Mouse (Mus musculus): ENCODE results near the gene Letm1.

Letm1 gene

DNA sequence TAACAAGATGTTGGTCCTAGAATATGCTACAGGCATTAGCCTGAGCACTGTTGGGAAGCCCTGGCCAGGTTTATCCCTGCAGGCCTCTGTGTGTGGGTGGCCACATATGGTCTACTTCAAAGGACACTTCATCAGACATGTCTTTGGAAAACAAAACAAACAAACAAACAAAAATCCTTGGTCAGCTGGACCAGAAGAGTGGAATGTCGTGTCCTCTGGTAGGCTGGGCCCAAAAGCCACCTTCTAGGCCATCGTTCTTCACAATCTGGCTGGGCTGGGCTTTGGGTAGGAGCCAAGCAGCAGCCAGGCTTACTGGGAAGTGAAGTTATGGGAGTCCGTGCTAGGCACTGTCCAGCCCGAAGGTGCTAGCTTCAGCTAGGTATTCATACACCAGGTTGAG is 75.5 kb downstream of the Letm1 start:
- DNase-seq (ENCODE audit: low read depth, low spot score), result no peak

DNA sequence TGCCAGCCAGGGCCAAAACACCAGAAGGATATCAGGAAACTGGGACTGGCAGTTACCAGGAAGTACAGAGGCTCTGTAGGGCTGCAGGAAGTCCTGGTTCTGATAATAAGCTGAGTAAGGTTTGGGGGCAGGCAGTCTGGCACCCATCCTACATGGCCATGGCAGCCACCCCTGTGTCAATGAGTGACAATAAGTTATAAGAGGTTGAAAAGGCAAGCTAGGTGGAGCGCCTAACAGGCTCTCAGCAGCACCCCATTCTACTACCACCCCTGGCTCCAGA is 76.3 kb downstream of the Letm1 start:
- no peak for DNase-seq (ENCODE audit: low read depth, low spot score)

DNA sequence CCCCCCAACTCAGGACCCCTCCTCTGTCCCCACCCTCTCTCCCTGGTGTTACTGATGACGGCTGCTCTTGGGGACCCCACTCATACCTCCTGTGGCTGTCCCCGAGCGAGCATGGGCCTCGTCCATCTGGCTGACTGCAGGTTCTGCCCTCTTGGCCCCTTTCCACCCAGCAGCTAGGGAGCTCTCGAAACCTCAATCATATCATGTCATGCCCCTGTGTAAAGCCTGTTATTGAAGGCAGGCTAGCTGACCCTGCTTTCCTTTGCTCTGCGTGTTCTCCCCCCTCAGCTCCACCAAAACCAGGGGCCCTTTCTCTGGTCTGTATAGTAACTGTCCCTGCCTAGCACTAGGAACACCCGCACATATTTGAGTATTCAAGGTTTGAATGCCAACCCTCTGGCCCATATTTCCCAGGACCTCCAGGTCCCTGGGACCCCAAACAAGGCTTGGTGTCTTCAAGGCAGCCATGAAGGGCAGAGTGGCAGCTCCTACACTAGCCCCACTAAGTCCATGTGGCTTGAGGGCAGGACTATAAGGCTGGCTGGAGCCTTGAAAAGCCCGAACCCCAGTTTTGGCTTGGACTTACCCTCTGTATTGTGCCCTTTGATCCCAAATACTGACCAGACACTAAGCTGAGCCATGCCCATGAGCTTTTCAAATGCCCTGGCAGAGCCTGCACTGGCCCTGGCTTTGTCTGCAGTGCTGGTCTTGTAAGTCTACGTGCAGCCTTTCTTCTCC is 76.8 kb downstream of the Letm1 start:
- DNase-seq (ENCODE audit: low read depth, low spot score), result no peak

DNA sequence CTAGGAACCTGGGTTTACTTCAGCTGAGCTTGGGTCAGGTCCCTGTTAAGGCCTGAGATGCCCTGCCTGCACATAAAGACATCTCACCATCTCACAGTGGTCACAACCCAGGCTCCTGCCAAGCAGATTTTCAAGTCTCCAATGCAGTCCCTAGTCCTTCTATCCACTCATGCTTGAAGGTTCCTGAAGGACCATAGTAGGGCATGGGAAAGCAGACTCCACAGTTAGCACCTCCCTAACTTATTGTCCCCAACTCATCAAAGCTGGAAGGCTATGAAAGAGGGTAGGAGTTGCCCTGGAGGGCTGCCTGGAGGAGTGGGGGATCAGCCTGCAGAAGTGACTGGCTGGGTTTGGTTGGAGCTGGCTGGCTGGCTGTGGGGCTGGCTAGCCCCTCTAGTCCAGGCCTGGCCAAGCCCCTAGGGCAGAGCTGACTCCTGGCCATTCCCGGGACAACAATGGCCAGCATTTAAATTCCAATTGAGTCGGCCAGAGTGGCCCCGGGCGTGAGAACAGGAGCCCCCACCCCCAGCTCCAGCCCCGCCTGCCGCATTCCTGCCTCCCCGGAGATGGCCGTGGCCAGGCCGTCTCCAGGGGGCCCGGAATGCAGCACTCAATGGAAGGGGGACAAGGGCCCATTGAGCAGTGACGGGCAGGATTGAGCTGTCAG is 77.5 kb downstream of the Letm1 start:
- DNase-seq (ENCODE audit: low read depth, low spot score), result no peak

DNA sequence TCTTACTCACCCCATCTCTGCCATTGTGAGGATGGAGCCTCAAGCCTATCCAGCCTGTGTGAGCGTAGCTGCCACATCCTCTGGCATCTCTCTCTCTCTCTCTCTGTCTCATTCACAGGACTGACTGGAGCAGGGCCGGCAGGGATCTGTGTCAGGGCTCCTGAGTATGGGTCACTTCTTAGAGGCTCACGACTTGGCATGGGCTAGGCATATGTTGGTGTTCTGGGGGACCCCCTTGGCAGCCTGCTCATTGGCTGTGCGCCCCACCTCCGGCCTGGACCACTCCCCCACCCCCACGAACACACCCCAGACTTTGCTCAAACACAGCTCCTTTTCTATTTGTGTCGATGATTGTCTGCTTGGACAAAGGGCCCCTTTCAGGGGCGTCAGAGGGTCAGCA is 78.6 kb downstream of the Letm1 start:
- no peak for DNase-seq (ENCODE audit: low read depth, low spot score)

DNA sequence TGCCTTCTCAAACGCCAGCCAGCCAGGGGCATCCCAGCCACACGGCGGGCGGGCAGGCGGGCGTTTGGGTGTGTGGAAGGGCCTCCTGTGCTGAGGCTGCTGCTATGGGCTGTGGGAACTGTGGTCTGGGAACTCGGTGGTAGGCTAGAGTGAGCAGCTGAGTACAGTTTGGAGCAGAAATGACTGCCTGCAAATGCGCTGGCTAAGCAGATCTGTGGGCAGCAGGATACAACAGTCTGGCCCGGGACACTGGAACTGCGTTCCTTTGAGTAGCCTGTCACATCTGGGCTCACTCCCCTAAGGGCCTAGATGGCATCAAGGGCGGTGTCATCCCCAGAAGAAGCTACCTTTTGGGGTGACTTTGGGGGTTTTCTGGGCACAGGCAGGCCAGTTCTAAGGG is 80.8 kb downstream of the Letm1 start:
- DNase-seq (ENCODE audit: low read depth, low spot score), result no peak

DNA sequence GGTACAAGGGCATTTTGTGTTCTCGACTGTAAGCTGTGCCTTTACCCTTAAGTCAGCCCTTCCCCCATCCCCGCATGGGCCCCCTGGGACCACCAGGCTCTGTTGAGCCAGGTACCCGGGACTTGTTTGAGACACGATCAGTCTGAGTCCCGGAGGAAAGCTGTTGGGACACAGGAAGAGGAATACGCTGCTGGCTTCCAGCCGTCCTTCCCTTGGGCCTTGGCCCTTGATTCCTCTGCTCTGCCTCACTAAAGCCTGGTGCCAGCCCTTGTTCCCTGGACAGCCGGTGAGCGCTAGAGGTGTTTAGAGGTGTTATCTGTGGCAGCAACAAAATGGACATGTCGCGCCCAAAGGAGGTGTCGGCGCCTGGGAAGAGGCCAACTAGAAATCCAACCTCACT is 82.6 kb downstream of the Letm1 start:
- no peak for DNase-seq (ENCODE audit: low read depth, low spot score)

DNA sequence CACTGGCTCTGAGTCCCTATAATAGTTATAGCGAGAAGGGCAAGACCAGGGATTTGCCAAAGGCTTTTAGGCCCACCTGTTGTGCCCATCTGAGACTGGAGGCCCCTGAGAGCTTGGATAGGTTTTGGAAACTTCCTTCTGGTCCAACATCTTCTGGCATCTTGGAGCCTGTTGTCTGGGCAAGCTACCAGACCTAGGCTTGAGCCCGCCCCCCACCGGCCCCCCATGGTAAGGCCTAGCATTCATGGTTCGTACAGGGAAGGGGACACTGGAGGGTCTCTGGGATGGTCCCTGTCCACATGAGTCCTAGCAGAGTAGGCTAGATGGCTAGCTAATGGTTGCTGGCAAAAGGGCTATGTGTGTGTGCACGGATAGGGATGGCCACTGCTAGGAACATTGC is 83.9 kb downstream of the Letm1 start:
- DNase-seq (ENCODE audit: low read depth, low spot score), result no peak

DNA sequence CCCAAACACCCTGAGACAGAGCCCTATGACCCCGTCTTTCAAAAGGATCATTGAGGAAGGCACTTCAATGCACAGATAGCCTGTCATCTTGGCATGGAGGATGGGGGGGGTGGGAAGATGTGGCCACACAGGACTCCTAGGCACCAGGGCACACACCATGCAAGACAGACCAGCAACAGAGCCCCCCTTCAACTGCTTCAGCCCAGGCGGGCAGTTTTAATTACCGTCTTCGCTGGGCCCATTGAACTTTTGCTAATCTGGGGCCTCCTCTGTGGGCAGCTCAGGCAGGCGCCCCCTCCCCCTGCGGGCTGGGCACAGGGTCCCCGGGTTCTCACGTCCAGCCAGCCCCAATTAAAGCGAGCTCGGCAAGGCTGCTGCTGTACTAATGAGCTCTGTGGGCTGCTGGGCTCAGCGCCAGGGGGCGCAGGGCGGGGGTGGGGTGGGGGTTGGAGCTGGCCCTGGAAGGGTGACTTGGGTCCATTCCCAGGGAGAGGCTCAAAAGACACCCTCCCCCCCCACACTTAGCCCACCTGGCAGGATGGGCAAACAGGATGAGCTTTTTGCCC is 84.6 kb downstream of the Letm1 start:
- no peak for DNase-seq (ENCODE audit: low read depth, low spot score)

DNA sequence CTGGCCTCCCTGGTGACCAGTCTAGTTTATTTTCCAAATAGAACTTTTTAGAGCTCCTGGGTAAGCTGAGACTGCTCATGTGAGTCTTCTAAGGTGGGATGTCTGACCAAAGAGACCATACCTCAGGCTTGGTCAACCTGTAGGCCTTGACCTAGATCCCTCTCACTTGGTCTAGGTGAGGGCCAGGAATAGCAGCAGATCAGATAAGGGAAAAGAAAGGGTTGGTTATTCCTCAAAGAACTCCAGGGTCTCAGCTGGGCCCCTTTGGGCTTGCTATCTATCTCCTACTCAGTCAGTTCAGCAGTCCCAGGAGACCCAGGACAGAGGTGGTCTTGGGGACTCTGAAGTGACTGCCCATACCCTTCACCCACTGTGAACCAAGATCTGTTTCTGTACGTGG is 85.1 kb downstream of the Letm1 start:
- no peak for DNase-seq (ENCODE audit: low read depth, low spot score)

DNA sequence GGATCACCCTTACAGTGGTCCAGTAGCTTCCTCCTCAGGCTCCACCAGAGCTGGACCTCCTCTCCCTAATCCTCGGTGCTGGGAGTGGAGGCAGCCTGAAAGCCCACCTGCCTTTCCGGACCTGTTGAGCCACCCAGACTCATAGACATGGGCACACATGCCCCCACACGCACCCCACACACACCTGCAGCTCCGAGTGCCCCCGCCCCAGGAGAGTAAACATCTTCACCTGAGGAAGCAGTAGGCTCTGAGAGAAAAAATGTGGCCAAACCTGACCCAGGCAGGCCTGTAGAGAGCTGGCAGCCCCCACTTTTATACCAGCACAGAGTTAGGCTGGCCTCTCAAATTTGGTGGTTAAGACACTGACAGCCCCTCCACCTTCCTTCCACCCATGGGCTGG is 86.2 kb downstream of the Letm1 start:
- no peak for DNase-seq (ENCODE audit: low read depth, low spot score)

DNA sequence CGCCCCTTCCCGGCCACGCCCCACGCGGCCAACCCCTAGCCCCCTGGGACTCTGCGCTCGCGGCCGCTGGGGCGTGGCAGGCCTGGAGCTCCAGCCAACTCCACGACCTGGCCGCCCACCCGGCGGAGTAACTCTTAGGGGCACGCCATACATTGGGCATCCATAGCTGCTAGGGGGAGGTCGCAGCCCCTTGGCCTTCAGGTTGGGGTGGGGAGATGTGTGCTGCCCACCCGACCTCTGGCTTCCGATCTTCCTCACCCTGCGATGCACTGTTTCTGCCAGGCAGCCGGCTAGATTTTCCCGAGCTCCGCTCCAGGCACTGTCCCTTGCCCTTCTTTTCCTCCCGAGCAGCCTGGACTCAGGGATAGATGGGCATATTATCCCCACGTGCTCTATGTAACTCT is 86.9 kb downstream of the Letm1 start:
- no peak for DNase-seq (ENCODE audit: low read depth, low spot score)

DNA sequence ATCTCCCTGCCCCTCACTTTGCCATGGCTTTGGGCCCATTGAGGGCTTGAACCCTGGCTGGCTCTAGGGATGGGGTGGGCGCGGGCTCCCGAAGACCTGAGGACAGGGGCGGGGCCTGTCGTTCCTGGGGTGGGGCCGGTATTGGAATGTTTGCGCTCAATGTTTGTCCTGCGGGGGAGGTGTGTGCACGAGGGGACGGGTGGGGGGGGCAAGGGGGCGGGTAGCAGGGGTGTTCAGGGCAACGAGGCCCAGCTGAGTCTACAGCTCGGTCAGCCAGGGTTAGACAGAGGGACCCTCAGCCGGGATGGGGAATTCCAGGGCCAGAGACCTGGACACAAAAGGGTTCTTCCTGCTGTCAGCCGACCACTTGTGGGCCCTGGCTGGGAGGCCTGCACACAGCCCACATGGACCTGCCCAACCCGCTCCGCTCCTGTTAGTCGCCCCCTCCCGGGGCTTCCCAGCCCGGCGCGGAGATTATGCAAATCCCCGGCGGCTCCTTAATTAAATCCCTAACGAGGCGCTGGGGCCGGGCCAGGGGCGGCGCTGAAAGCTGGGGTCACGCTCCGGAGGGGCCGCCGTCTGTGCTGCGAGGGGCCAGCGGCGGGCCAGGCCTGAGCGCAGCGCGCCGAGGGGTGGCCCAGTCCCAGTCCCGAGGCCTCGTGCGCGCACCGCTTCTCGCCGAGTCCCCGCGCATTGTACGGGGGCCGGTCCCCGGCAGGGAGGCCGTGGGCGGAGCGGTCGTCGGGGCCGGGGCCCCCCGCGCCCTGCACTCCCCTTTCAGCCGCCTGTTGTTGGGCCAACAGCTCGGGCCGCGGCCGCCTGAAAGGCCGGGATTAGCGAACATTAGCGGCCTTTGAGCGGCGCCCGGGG is 87.5 kb downstream of the Letm1 start:
- no peak for DNase-seq (ENCODE audit: low read depth, low spot score)

DNA sequence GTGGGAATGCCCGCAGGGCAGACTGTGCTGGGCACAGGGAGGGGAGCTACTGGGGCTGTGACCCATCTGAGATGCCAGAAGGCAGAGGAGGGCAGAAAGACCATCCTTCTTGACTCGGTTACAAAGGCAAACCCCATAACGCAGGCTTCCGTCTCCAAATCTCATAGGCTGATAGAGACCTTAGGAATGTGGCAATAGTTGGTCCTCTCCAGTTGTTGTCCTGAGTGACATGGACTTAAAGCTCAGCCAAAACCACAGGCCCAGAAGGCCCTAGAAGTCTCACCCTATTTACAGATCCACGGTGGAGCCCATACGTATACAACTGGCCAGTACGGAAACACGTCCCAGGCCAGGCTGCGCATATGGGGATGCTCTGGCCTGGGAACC is 88.2 kb downstream of the Letm1 start:
- DNase-seq (ENCODE audit: low read depth, low spot score), result no peak

DNA sequence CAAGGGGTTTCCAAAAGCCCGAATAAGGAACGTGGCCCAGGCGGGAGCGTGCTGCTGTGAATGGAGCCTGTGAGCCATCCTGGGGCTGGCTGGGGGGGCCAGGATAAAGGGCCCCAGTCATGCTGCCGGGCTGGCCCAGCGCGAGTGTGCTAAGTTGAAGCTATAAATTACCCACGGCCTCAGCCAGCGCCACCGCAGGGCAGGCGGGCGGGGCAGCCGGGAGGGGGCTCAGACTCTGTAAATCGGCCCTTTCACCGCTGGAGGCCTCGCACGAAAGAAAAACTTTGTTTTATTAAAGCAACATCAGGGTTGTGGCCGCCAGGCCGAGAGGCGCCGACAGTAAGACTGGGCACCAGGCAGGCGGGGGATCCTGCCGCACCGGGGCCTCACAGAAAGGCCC is 90.2 kb downstream of the Letm1 start:
- no peak for DNase-seq (ENCODE audit: low read depth, low spot score)

DNA sequence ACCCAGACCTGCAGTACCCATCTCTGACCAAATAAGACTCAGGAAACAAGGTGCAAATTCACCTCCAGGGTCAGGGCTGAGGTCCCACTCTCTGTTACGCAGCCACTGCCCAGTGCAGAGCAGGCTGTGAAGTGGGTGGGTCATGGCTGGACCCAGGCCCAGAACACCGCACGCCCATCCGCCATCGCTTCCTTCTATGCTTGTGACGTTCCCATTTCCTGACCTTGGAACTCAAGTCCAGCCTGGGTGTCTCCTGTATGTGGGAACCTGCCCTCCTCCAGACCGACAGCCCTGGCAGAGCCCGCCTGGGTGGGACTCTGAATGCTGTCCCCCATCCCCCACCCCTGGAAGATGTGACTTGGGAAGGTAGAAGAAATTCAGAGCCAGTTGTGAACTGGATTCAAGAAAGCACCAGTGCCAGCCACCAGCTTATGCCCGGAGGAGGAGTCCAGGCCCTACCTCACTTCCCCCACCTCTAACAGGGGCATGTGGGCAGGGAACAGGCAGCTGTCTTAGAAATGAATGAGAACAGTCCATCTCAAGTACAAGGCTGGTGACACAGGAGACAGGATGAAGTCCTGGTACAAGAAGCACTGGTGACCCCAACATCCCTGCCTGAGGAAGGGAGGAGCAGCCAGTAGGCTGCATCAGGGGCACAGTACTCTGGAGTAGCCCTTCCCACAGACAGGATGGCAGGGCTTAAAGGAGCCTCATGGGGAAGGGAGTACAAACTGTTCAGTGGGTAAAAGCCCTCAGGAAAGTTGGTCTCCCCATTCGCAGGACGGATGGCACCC is 92.6 kb downstream of the Letm1 start:
- no peak for DNase-seq (ENCODE audit: low read depth, low spot score)

Data from c-Kit-negative CD71-positive TER-119-positive erythroid progenitor cells, embryonic 14.5 days (primary cell).